In genomic region chr5:65505786-65506185, GRCm38 (mm10) we compare ENCODE assay signal across 8 mouse cellular contexts. TPM values are rescaled to one million over a fixed set of nuclear protein-coding genes. Genes with fewer than 3 reads are reported as not detected.
DNase-seq lines count a peak whose midpoint lies in the region; ATAC-seq lines count a peak whose summit lies in the region.
"Had no signal": no experiment of that assay in that cellular context is flagged by ENCODE, and none has a peak within 500 bp of the region (broad histone marks: within the 10 kb centered on the region; RNA-seq: fewer than 3 reads in every experiment).

No protein-coding gene starts in this region.

- peak; percentile 34 for DNase-seq in ovary, adult 18-20 months (ENCODE audit: low spot score)
- no peak for DNase-seq in ovary, postnatal 14 days (ENCODE audit: low spot score)
- peak; percentile 67 for DNase-seq in embryonic facial prominence, embryonic 14.5 days (ENCODE audit: low spot score)
- DNase-seq in layer of hippocampus, postnatal 25 days (ENCODE audit: extremely low spot score in 1 of 2, low spot score in 1 of 2), result no peak
- DNase-seq in frontal cortex, adult 2 months (ENCODE audit: extremely low spot score in 1 of 2, low spot score in 1 of 2), result no peak

- H3K36me3 ChIP-seq in embryonic facial prominence, embryonic 14.5 days (ENCODE audit: control insufficient read depth, insufficient read depth, low read length), result no peaks in the 10 kb centered on the region
- no peaks in the 10 kb centered on the region for H3K36me3 ChIP-seq in intestine, embryonic 15.5 days

- no peaks in the 10 kb centered on the region for H3K9me3 ChIP-seq in embryonic facial prominence, embryonic 14.5 days (ENCODE audit: control insufficient read depth, low read length)
- no peaks in the 10 kb centered on the region for H3K9me3 ChIP-seq in intestine, embryonic 15.5 days

- peak overlapping the region; percentile 47 for H3K4me2 ChIP-seq in embryonic facial prominence, embryonic 14.5 days (ENCODE audit: low read depth, low read length)
- peak overlapping the region; percentile 33 for H3K4me2 ChIP-seq in intestine, embryonic 15.5 days (replicated peaks)

- WGBS in embryonic facial prominence, embryonic 14.5 days, result 11% methylated on average over 8 of the region's 8 CpGs
- WGBS in intestine, embryonic 15.5 days, result 10% methylated on average over 8 of the region's 8 CpGs

- H3K9ac ChIP-seq in embryonic facial prominence, embryonic 14.5 days (ENCODE audit: low read depth, low read length), result no peak overlapping the region
- H3K9ac ChIP-seq in intestine, embryonic 15.5 days, result no peak overlapping the region

- H3K27ac ChIP-seq in embryonic facial prominence, embryonic 14.5 days (replicated peaks; ENCODE audit: low read depth, low read length), result no peak overlapping the region
- H3K27ac ChIP-seq in intestine, embryonic 15.5 days, result no peak overlapping the region

- H3K4me3 ChIP-seq in embryonic facial prominence, embryonic 14.5 days (ENCODE audit: low read depth, low read length), result peak overlapping the region; percentile 6; the same call in 1 of the 2 replicates
- no peak overlapping the region for H3K4me3 ChIP-seq in intestine, embryonic 15.5 days (replicated peaks)

- no peaks in the 10 kb centered on the region for H3K27me3 ChIP-seq in embryonic facial prominence, embryonic 14.5 days (replicated peaks; ENCODE audit: control insufficient read depth, insufficient read depth, low read length)
- H3K27me3 ChIP-seq in intestine, embryonic 15.5 days (replicated peaks), result no peaks in the 10 kb centered on the region

- peak; percentile 78; the same call in 1 of the 2 replicates for ATAC-seq in embryonic facial prominence, embryonic 14.5 days (ENCODE audit: low read depth)
- ATAC-seq in intestine, embryonic 15.5 days, result no peak
- peak; percentile 89 for ATAC-seq in megakaryocyte-erythroid progenitor cell, adult 5-6 weeks (replicated peaks; ENCODE audit: low FRiP score, low TSS enrichment, poor library complexity, severe bottlenecking)

- no peaks in the 10 kb centered on the region for H3K4me1 ChIP-seq in embryonic facial prominence, embryonic 14.5 days (ENCODE audit: control insufficient read depth, insufficient read depth, low read length)
- no peaks in the 10 kb centered on the region for H3K4me1 ChIP-seq in intestine, embryonic 15.5 days (replicated peaks)

RNA-seq across cellular contexts. Expression of gene Gm43552, which starts 13.2 kb away (rescaled TPM):
- polyA plus RNA-seq in embryonic facial prominence, embryonic 14.5 days (2014; fragmentation: Nextera tagmentation; extraction: Ambion mirVana), result not detected in 2 replicates
- not detected in 2 replicates for polyA plus RNA-seq in intestine, embryonic 15.5 days (2015; fragmentation: Nextera tagmentation; extraction: Ambion mirVana)
- not detected in 2 replicates for total RNA-seq in megakaryocyte-erythroid progenitor cell, adult 5-6 weeks (2014; fragmentation: Nextera tagmentation)
- total RNA-seq in megakaryocyte-erythroid progenitor cell, adult 5-6 weeks (2017), result not detected in 2 replicates
- 1 to 10 TPM in 1 of 2 experiments, not detected in 1; 1.8 TPM for total RNA-seq in layer of hippocampus, postnatal 25 days (2021)
- polyA plus RNA-seq in frontal cortex, adult 2 months (2012; rRNA removed), result not detected in 2 replicates
- polyA plus RNA-seq: cortical plate, adult 2 months had no signal

RNA-seq across cellular contexts. Expression of gene Smim14, which starts 31.2 kb away (rescaled TPM):
- 144 and 146 TPM in 2 replicates for polyA plus RNA-seq in embryonic facial prominence, embryonic 14.5 days (2014; fragmentation: Nextera tagmentation; extraction: Ambion mirVana)
- 115 and 124 TPM in 2 replicates for polyA plus RNA-seq in intestine, embryonic 15.5 days (2015; fragmentation: Nextera tagmentation; extraction: Ambion mirVana)
- 23.2 and 24.9 TPM in 2 replicates for total RNA-seq in megakaryocyte-erythroid progenitor cell, adult 5-6 weeks (2014; fragmentation: Nextera tagmentation)
- total RNA-seq in megakaryocyte-erythroid progenitor cell, adult 5-6 weeks (2017), result 26.1 and 26.9 TPM in 2 replicates
- 100 to 1,000 TPM; 158 to 162 TPM for total RNA-seq in layer of hippocampus, postnatal 25 days (2021)
- 148 and 181 TPM in 2 replicates for polyA plus RNA-seq in frontal cortex, adult 2 months (2012; rRNA removed)

RNA-seq across cellular contexts. Expression of gene Ube2k, which starts 31.2 kb away (rescaled TPM):
- 122 and 130 TPM in 2 replicates for polyA plus RNA-seq in embryonic facial prominence, embryonic 14.5 days (2014; fragmentation: Nextera tagmentation; extraction: Ambion mirVana)
- polyA plus RNA-seq in intestine, embryonic 15.5 days (2015; fragmentation: Nextera tagmentation; extraction: Ambion mirVana), result 150 and 155 TPM in 2 replicates
- 109 and 117 TPM in 2 replicates for total RNA-seq in megakaryocyte-erythroid progenitor cell, adult 5-6 weeks (2014; fragmentation: Nextera tagmentation)
- total RNA-seq in megakaryocyte-erythroid progenitor cell, adult 5-6 weeks (2017), result 53.3 and 60.8 TPM in 2 replicates
- 100 to 1,000 TPM; 130 to 134 TPM for total RNA-seq in layer of hippocampus, postnatal 25 days (2021)
- polyA plus RNA-seq in frontal cortex, adult 2 months (2012; rRNA removed), result 113 and 114 TPM in 2 replicates

Comparison
In these comparisons a context has a peak if more than half of its experiments do, and no peak if none do; other contexts are left out.
1. DNase-seq: peak in ovary, adult 18-20 months (single experiment) and embryonic facial prominence, embryonic 14.5 days (single experiment); none in ovary, postnatal 14 days (single experiment), layer of hippocampus, postnatal 25 days (0 of 2) and frontal cortex, adult 2 months (0 of 2).